Mouse (Mus musculus) hindbrain, embryonic 11.5 days (tissue): Measurements from ENCODE around the gene Lbhd1. TPM values are rescaled to one million over a fixed set of nuclear protein-coding genes. Genes with fewer than 3 reads are reported as not detected.
"Not testable (repeated sequence)": the region's sequence is repeated elsewhere in the genome, so short reads cannot be mapped to it uniquely, and the experiment has no call there.

ENCODE experiments used
- ATAC-seq: fragments of 200-750 bp; cut with Nextera tagmentation; 2 replicates; pipeline ENCODE4 v1.8.0; 2017; ENCODE audit warnings: mild to moderate bottlenecking, moderate TSS enrichment, moderate library complexity; ENCODE audit not compliant: low FRiP score
- DNase-seq: peaks from one replicate; pipeline ENCODE4 v3.0.0-alpha.2; 2015; ENCODE audit warnings: low spot score
- H3K27ac ChIP-seq: fragments of 300-500 bp; sonication (generic); 2 replicates; pipeline ENCODE4 v1.5.1; 2014; ENCODE audit warnings: mild to moderate bottlenecking, low read depth, low read length
- H3K27me3 ChIP-seq: fragments of 300-500 bp; sonication (generic); 2 replicates; pipeline ENCODE4 v1.6.1; 2014; ENCODE audit warnings: mild to moderate bottlenecking, low read length, moderate library complexity, mixed read lengths; ENCODE audit not compliant: control insufficient read depth, insufficient read depth
- H3K36me3 ChIP-seq: fragments of 300-500 bp; sonication (generic); 2 replicates; pipeline ENCODE4 v1.6.1; 2014; ENCODE audit warnings: mild to moderate bottlenecking, low read length, moderate library complexity, mixed read lengths; ENCODE audit not compliant: control insufficient read depth, insufficient read depth
- H3K4me1 ChIP-seq: fragments of 300-500 bp; sonication (generic); replicated peaks from 2 replicates; pipeline ENCODE4 v1.6.1; 2014; ENCODE audit warnings: low read length, mixed read lengths; ENCODE audit not compliant: control insufficient read depth, insufficient read depth
- H3K4me2 ChIP-seq: fragments of 300-500 bp; sonication (generic); replicated peaks from 2 replicates; pipeline ENCODE4 v1.6.1; 2014; ENCODE audit warnings: mild to moderate bottlenecking, low read depth, low read length
- H3K4me3 ChIP-seq: fragments of 300-500 bp; sonication (generic); 2 replicates; pipeline ENCODE4 v1.5.1; 2014; ENCODE audit warnings: low read depth, low read length
- H3K9ac ChIP-seq: fragments of 300-500 bp; sonication (generic); 2 replicates; pipeline ENCODE4 v1.6.1; 2014; ENCODE audit warnings: low read depth, low read length
- H3K9me3 ChIP-seq: fragments of 300-500 bp; sonication (generic); 2 replicates; pipeline ENCODE4 v1.6.1; 2016; ENCODE audit warnings: low read length; ENCODE audit not compliant: control insufficient read depth
- WGBS: fragments of 180-500 bp; shearing (Covaris S2); extraction: QIAGEN DNeasy Blood & Tissue Kit; methylation state at CpG from one replicate; pipeline ENCODE4 v1.1.7; 2014; 5-methylcytosine and 5-hydroxymethylcytosine counted together
- polyA plus RNA-seq: library from polyadenylated mRNA; unstranded; fragments of >200 nt; fragmentation: Nextera tagmentation; extraction: Ambion mirVana; gene quantifications from 2 replicates; pipeline ENCODE4 v1.2.1, GENCODE M21; 2014

Gene Lbhd1
- polyA plus RNA-seq, result 89.6 and 103 TPM in 2 replicates

GRCm38 (mm10) chr19:8883616-8884015 lies at the start of gene Lbhd1, which contains the start of gene Gm49403:
Lbhd1 (plus strand) TSS chr19:8883732.
Gm49403 (plus strand) TSS chr19:8883930.
- no peak within 1 kb of the TSS for H3K9ac ChIP-seq
- DNase-seq, result no peak
- 89% methylated on average over 3 of the region's 3 CpGs for WGBS
- peaks cover 3% of the 10 kb centered on the region for H3K4me1 ChIP-seq
- no peaks in the 10 kb centered on the region for H3K27me3 ChIP-seq
- H3K27ac ChIP-seq, result no peak within 1 kb of the TSS
- no peak within 1 kb of the TSS for H3K4me2 ChIP-seq
- ATAC-seq, result no peak
- H3K36me3 ChIP-seq, result no peaks in the 10 kb centered on the region
- no peak within 1 kb of the TSS for H3K4me3 ChIP-seq
- H3K9me3 ChIP-seq, result no peaks in the 10 kb centered on the region

- H3K9me3 ChIP-seq, H3K4me1 ChIP-seq, H3K36me3 ChIP-seq, ATAC-seq, H3K4me2 ChIP-seq, H3K27me3 ChIP-seq, DNase-seq, H3K9ac ChIP-seq, H3K4me3 ChIP-seq, H3K27ac ChIP-seq: not testable (repeated sequence)
- WGBS, result 97% methylated on average over 10 of the region's 10 CpGs
Observed at GRCm38 (mm10) chr19:8836327-8836726, 47.2 kb upstream of the Lbhd1 start.

GRCm38 (mm10) chr19:8837251-8837791 lies 46.2 kb upstream of the Lbhd1 start, which contains the start of gene Bscl2:
Bscl2 (plus strand) TSS chr19:8837467.
- Histone ChIP-seq H3K9ac (peak within 1 kb of the TSS; percentile 76), H3K27me3 (no peaks in the 10 kb centered on the region), H3K4me3 (peak within 1 kb of the TSS; percentile 48), H3K4me1 (peaks cover 6% of the 10 kb centered on the region; the same call in 1 of the 2 replicates), H3K4me2 (peak within 1 kb of the TSS; percentile 82), H3K27ac (peak within 1 kb of the TSS; percentile 97), H3K9me3 (no peaks in the 10 kb centered on the region), H3K36me3 (peaks cover 6% of the 10 kb centered on the region)
- WGBS, result under 1% methylated on average over 37 of the region's 38 CpGs
- DNase-seq (peak; percentile 89), ATAC-seq (peak; percentile 74)

GRCm38 (mm10) chr19:8838041-8838730 lies 45.3 kb upstream of the Lbhd1 start:
- Histone ChIP-seq H3K9me3 (no peaks in the 10 kb centered on the region), H3K9ac (peak overlapping the region; percentile 76), H3K4me1 (peaks cover 6% of the 10 kb centered on the region; the same call in 1 of the 2 replicates), H3K27ac (peak overlapping the region; percentile 97), H3K36me3 (peaks cover 3% of the 10 kb centered on the region; the same call in 1 of the 2 replicates), H3K4me3 (peak overlapping the region; percentile 48), H3K27me3 (no peaks in the 10 kb centered on the region), H3K4me2 (peak overlapping the region; percentile 82)
- ATAC-seq (peak; percentile 20; the same call in 1 of the 2 replicates), DNase-seq (peak; percentile 58)
- 17% methylated on average over 15 of the region's 15 CpGs for WGBS

GRCm38 (mm10) chr19:8839103-8839907 lies 44.2 kb upstream of the Lbhd1 start, which contains the start of gene Gng3:
Gng3 (minus strand) TSS chr19:8839194.
- ATAC-seq, result peak; percentile 81

GRCm38 (mm10) chr19:8839908-8840791 lies 43.4 kb upstream of the Lbhd1 start:
- Histone ChIP-seq H3K27ac (peak overlapping the region; percentile 97), H3K4me2 (peak overlapping the region; percentile 82), H3K27me3 (no peaks in the 10 kb centered on the region), H3K9ac (peak overlapping the region; percentile 56), H3K4me3 (peak overlapping the region; percentile 48), H3K4me1 (peaks cover 6% of the 10 kb centered on the region; the same call in 1 of the 2 replicates), H3K36me3 (no peaks in the 10 kb centered on the region), H3K9me3 (no peaks in the 10 kb centered on the region)
- DNase-seq (peak; percentile 74), ATAC-seq (peak; percentile 29)
- WGBS, result 20% methylated on average over 29 of the region's 29 CpGs

More at GRCm38 (mm10) chr19:8839103-8839907, 44.2 kb upstream of the Lbhd1 start, which contains the start of gene Gng3:
- 40% methylated on average over 11 of the region's 11 CpGs for WGBS
- H3K4me2 ChIP-seq, result peak within 1 kb of the TSS; percentile 82
- H3K36me3 ChIP-seq, result 0 out of 2 replicates have a peak, but pooled peaks cover 3% of the 10 kb centered on the region
- peak within 1 kb of the TSS; percentile 97 for H3K27ac ChIP-seq
- no peaks in the 10 kb centered on the region for H3K27me3 ChIP-seq
- H3K4me1 ChIP-seq, result peaks cover 6% of the 10 kb centered on the region; the same call in 1 of the 2 replicates
- DNase-seq, result peak; percentile 80
- peak within 1 kb of the TSS; percentile 48 for H3K4me3 ChIP-seq
- no peaks in the 10 kb centered on the region for H3K9me3 ChIP-seq
- H3K9ac ChIP-seq, result peak within 1 kb of the TSS; percentile 76

GRCm38 (mm10) chr19:8841012-8841411 lies 42.5 kb upstream of the Lbhd1 start:
- H3K4me3 ChIP-seq, result peak overlapping the region; percentile 48; the same call in 1 of the 2 replicates
- no peak for DNase-seq
- peak overlapping the region; percentile 82 for H3K4me2 ChIP-seq
- H3K27ac ChIP-seq, result 0 out of 2 replicates have a peak overlapping the region, but pooled peaks have one; percentile 97
- no peaks in the 10 kb centered on the region for H3K27me3 ChIP-seq
- 92% methylated on average over 7 of the region's 7 CpGs for WGBS
- no peaks in the 10 kb centered on the region for H3K36me3 ChIP-seq
- peaks cover 6% of the 10 kb centered on the region; the same call in 1 of the 2 replicates for H3K4me1 ChIP-seq
- no peak overlapping the region for H3K9ac ChIP-seq
- no peaks in the 10 kb centered on the region for H3K9me3 ChIP-seq
- no peak for ATAC-seq
